Mouse (Mus musculus): Measurements from ENCODE around the gene Ncor1. TPM values are rescaled to one million over a fixed set of nuclear protein-coding genes. Genes with fewer than 3 reads are reported as not detected.
"Not testable (repeated sequence)": the region's sequence is repeated elsewhere in the genome, so short reads cannot be mapped to it uniquely, and the experiment has no call there.

The Ncor1 gene
- polyA plus RNA-seq, 1 experiment from 2014 or later, result 156 TPM

GRCm38 (mm10) chr11:62409611-62410010 lies 48.7 kb downstream of the Ncor1 start:
- 0 out of 2 replicates have a peak, but pooled peaks cover 2% of the 10 kb centered on the region for H3K36me3 ChIP-seq (ENCODE audit: control insufficient read depth, insufficient read depth, low read length)
- no peaks in the 10 kb centered on the region for H3K4me1 ChIP-seq (ENCODE audit: control insufficient read depth, insufficient read depth, low read length)
- H3K4me3 ChIP-seq (ENCODE audit: low read depth, low read length), result no peak overlapping the region
- ATAC-seq, result no peak
- H3K4me2 ChIP-seq (ENCODE audit: low read length), result no peak overlapping the region
- H3K9ac ChIP-seq (ENCODE audit: low read depth, low read length), result no peak overlapping the region
- 100% methylated on average over 1 of the region's 1 CpGs for WGBS
- H3K27me3 ChIP-seq (ENCODE audit: control insufficient read depth, insufficient read depth, low read depth, low read length), result no peaks in the 10 kb centered on the region
- no peak overlapping the region for H3K27ac ChIP-seq (ENCODE audit: low read length)
- H3K9me3 ChIP-seq (replicated peaks; ENCODE audit: control insufficient read depth, low read length, poor library complexity, severe bottlenecking), result no peaks in the 10 kb centered on the region

- no peak for ATAC-seq
Measured at GRCm38 (mm10) chr11:62408848-62409247, 49.5 kb downstream of the Ncor1 start.

GRCm38 (mm10) chr11:62396405-62396804 lies 61.9 kb downstream of the Ncor1 start:
- Histone ChIP-seq H3K27ac (ENCODE audit: low read length) (no peak overlapping the region), H3K4me2 (ENCODE audit: low read length) (no peak overlapping the region), H3K36me3 (ENCODE audit: control insufficient read depth, insufficient read depth, low read length) (peaks cover 11% of the 10 kb centered on the region), H3K27me3 (ENCODE audit: control insufficient read depth, insufficient read depth, low read depth, low read length) (no peaks in the 10 kb centered on the region), H3K4me1 (ENCODE audit: control insufficient read depth, insufficient read depth, low read length) (no peaks in the 10 kb centered on the region), H3K9me3 (replicated peaks; ENCODE audit: control insufficient read depth, low read length, poor library complexity, severe bottlenecking) (no peaks in the 10 kb centered on the region), H3K9ac (ENCODE audit: low read depth, low read length) (no peak overlapping the region), H3K4me3 (ENCODE audit: low read depth, low read length) (no peak overlapping the region)
- ATAC-seq, result no peak
- WGBS, result 93% methylated on average over 2 of the region's 2 CpGs

More at GRCm38 (mm10) chr11:62408848-62409247, 49.5 kb downstream of the Ncor1 start:
- Histone ChIP-seq H3K27ac (ENCODE audit: low read length) (no peak overlapping the region), H3K9ac (ENCODE audit: low read depth, low read length) (no peak overlapping the region), H3K4me2 (ENCODE audit: low read length) (no peak overlapping the region), H3K4me1 (ENCODE audit: control insufficient read depth, insufficient read depth, low read length) (no peaks in the 10 kb centered on the region), H3K4me3 (ENCODE audit: low read depth, low read length) (no peak overlapping the region), H3K9me3 (replicated peaks; ENCODE audit: control insufficient read depth, low read length, poor library complexity, severe bottlenecking) (no peaks in the 10 kb centered on the region), H3K36me3 (ENCODE audit: control insufficient read depth, insufficient read depth, low read length) (0 out of 2 replicates have a peak, but pooled peaks cover 2% of the 10 kb centered on the region), H3K27me3 (ENCODE audit: control insufficient read depth, insufficient read depth, low read depth, low read length) (no peaks in the 10 kb centered on the region)
- 93% methylated on average over 2 of the region's 2 CpGs for WGBS

DNA sequence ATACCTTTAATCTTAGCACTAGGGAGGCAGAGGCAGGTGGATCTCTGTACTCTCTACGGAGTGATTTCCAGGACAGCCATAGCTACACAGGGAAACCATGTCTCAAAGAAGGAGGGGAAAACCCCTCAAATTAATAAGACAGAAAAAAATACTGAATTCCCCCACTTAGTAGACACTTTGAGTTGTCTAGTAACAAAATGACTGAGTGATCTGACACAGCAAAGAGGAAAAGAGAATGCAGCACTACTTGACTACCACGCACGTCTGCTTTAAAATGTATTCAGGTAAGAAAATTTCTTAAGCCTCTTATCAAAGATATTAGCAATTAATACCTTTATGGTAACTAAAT lies 70.0 kb downstream of the Ncor1 start:
- H3K36me3 ChIP-seq (ENCODE audit: control insufficient read depth, insufficient read depth, low read length), result peaks cover 15% of the 10 kb centered on the region
- no peak overlapping the region for H3K4me3 ChIP-seq (ENCODE audit: low read depth, low read length)
- H3K4me2 ChIP-seq (ENCODE audit: low read length), result no peak overlapping the region
- H3K4me1 ChIP-seq (ENCODE audit: control insufficient read depth, insufficient read depth, low read length), result no peaks in the 10 kb centered on the region
- no peak overlapping the region for H3K9ac ChIP-seq (ENCODE audit: low read depth, low read length)
- H3K27me3 ChIP-seq (ENCODE audit: control insufficient read depth, insufficient read depth, low read depth, low read length), result no peaks in the 10 kb centered on the region
- no peaks in the 10 kb centered on the region for H3K9me3 ChIP-seq (replicated peaks; ENCODE audit: control insufficient read depth, low read length, poor library complexity, severe bottlenecking)
- WGBS, result 97% methylated on average over 3 of the region's 3 CpGs
- H3K27ac ChIP-seq (ENCODE audit: low read length), result no peak overlapping the region
- ATAC-seq, result no peak

- ATAC-seq, result no peak
- Histone ChIP-seq H3K9ac (ENCODE audit: low read depth, low read length) (no peak overlapping the region), H3K27ac (ENCODE audit: low read length) (no peak overlapping the region), H3K4me1 (ENCODE audit: control insufficient read depth, insufficient read depth, low read length) (no peaks in the 10 kb centered on the region), H3K36me3 (ENCODE audit: control insufficient read depth, insufficient read depth, low read length) (peaks cover 19% of the 10 kb centered on the region), H3K4me2 (ENCODE audit: low read length) (no peak overlapping the region), H3K9me3 (replicated peaks; ENCODE audit: control insufficient read depth, low read length, poor library complexity, severe bottlenecking) (no peaks in the 10 kb centered on the region), H3K27me3 (ENCODE audit: control insufficient read depth, insufficient read depth, low read depth, low read length) (no peaks in the 10 kb centered on the region), H3K4me3 (ENCODE audit: low read depth, low read length) (no peak overlapping the region)
- WGBS, result 90% methylated on average over 10 of the region's 10 CpGs
Measured at GRCm38 (mm10) chr11:62387608-62388330, 70.6 kb downstream of the Ncor1 start.

DNA sequence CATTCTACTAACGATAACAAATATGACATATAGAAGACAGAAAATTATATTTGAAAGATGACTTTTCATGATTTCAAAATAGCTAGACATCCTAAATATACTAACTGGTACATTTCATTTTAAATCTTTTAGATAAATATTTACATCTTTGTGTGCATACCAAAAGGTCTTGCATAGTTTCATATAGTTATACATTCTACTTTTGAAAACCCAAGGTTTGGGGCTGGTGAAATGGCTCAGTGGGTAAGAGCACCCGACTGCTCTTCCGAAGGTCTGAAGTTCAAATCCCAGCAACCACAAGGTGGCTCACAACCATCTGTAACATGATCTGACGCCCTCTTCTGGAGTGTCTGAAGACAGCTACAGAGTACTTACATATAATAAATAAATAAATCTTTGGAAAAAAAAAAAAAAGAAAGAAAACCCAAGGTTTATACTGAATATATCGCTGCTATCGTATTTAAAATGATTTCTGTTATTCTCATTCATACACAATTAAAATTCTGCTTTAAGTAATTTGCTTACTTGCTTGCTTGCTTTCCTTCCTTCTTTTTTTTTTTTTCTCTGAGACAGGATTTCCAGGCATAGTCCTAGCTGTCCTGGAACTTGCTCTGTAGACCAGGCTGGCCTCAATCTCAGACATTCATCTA lies 81.0 kb downstream of the Ncor1 start:
- H3K9me3 ChIP-seq (replicated peaks; ENCODE audit: control insufficient read depth, low read length, poor library complexity, severe bottlenecking); H3K9ac ChIP-seq (ENCODE audit: low read depth, low read length); H3K4me3 ChIP-seq (ENCODE audit: low read depth, low read length); H3K27me3 ChIP-seq (ENCODE audit: control insufficient read depth, insufficient read depth, low read depth, low read length); ATAC-seq; H3K27ac ChIP-seq (ENCODE audit: low read length); H3K4me2 ChIP-seq (ENCODE audit: low read length); H3K4me1 ChIP-seq (ENCODE audit: control insufficient read depth, insufficient read depth, low read length): not testable (repeated sequence)
- WGBS, result 88% methylated on average over 6 of the region's 6 CpGs
- H3K36me3 ChIP-seq (ENCODE audit: control insufficient read depth, insufficient read depth, low read length), result peaks cover 21% of the 10 kb centered on the region

GRCm38 (mm10) chr11:62371776-62372175 lies 86.6 kb downstream of the Ncor1 start:
- 85% methylated on average over 2 of the region's 2 CpGs for WGBS
- H3K27ac ChIP-seq (ENCODE audit: low read length), result no peak overlapping the region
- no peak overlapping the region for H3K4me3 ChIP-seq (ENCODE audit: low read depth, low read length)
- H3K36me3 ChIP-seq (ENCODE audit: control insufficient read depth, insufficient read depth, low read length), result peaks cover 15% of the 10 kb centered on the region
- H3K4me1 ChIP-seq (ENCODE audit: control insufficient read depth, insufficient read depth, low read length), result no peaks in the 10 kb centered on the region
- ATAC-seq, result no peak
- H3K4me2 ChIP-seq (ENCODE audit: low read length), result no peak overlapping the region
- no peaks in the 10 kb centered on the region for H3K27me3 ChIP-seq (ENCODE audit: control insufficient read depth, insufficient read depth, low read depth, low read length)
- no peak overlapping the region for H3K9ac ChIP-seq (ENCODE audit: low read depth, low read length)
- H3K9me3 ChIP-seq (replicated peaks; ENCODE audit: control insufficient read depth, low read length, poor library complexity, severe bottlenecking), result no peaks in the 10 kb centered on the region

GRCm38 (mm10) chr11:62369924-62370323 lies 88.4 kb downstream of the Ncor1 start:
- Histone ChIP-seq H3K36me3 (ENCODE audit: control insufficient read depth, insufficient read depth, low read length) (peaks cover 15% of the 10 kb centered on the region), H3K27me3 (ENCODE audit: control insufficient read depth, insufficient read depth, low read depth, low read length) (no peaks in the 10 kb centered on the region), H3K27ac (ENCODE audit: low read length) (no peak overlapping the region), H3K9me3 (replicated peaks; ENCODE audit: control insufficient read depth, low read length, poor library complexity, severe bottlenecking) (no peaks in the 10 kb centered on the region), H3K4me2 (ENCODE audit: low read length) (no peak overlapping the region), H3K9ac (ENCODE audit: low read depth, low read length) (no peak overlapping the region), H3K4me1 (ENCODE audit: control insufficient read depth, insufficient read depth, low read length) (no peaks in the 10 kb centered on the region), H3K4me3 (ENCODE audit: low read depth, low read length) (no peak overlapping the region)
- no peak for ATAC-seq

- no peak overlapping the region for H3K4me3 ChIP-seq (ENCODE audit: low read depth, low read length)
- WGBS, result 95% methylated on average over 6 of the region's 6 CpGs
- no peak overlapping the region for H3K27ac ChIP-seq (ENCODE audit: low read length)
- no peaks in the 10 kb centered on the region for H3K4me1 ChIP-seq (ENCODE audit: control insufficient read depth, insufficient read depth, low read length)
- no peak for ATAC-seq
- H3K4me2 ChIP-seq (ENCODE audit: low read length), result no peak overlapping the region
- H3K9ac ChIP-seq (ENCODE audit: low read depth, low read length), result no peak overlapping the region
- H3K36me3 ChIP-seq (ENCODE audit: control insufficient read depth, insufficient read depth, low read length), result no peaks in the 10 kb centered on the region; the same call in 1 of the 2 replicates
- H3K9me3 ChIP-seq (replicated peaks; ENCODE audit: control insufficient read depth, low read length, poor library complexity, severe bottlenecking), result no peaks in the 10 kb centered on the region
- H3K27me3 ChIP-seq (ENCODE audit: control insufficient read depth, insufficient read depth, low read depth, low read length), result no peaks in the 10 kb centered on the region
Measured at GRCm38 (mm10) chr11:62366879-62367278, 91.5 kb downstream of the Ncor1 start.
